Mouse (Mus musculus) layer of hippocampus, postnatal 14 days (tissue): ENCODE results near the gene Lap3. TPM values are rescaled to one million over a fixed set of nuclear protein-coding genes. Genes with fewer than 3 reads are reported as not detected.

Experiments
- DNase-seq, 2 experiments: peaks; one replicate each; pipeline ENCODE4 v3.0.0; 2021 to 2022; ENCODE audit warnings: low spot score in 2 of 2, mixed read lengths in 1 of 2
- long read RNA-seq, 2 experiments: library from polyadenylated mRNA; stranded (forward); transcript quantifications; one replicate each; pipeline ENCODE4 v2.0.0; 2021
- total RNA-seq, 2 experiments: library from RNA; stranded (reverse); gene quantifications; 2 replicates each; pipeline ENCODE4 v1.2.3; 2021

The Lap3 gene
- total RNA-seq: 10 to 100 TPM; 45.8 to 51.5 TPM
- long read RNA-seq, experiment 1, transcript Lap3-201 (13 exons, 2,267 nt): major isoform, 36 of 48 reads
- long read RNA-seq, experiment 1, partial matches to known transcripts: 8 of 48 reads
- long read RNA-seq, experiment 1, other reads (novel, unspliced or antisense): 4 of 48 reads
- long read RNA-seq, experiment 2, transcript Lap3-201 (13 exons, 2,267 nt): major isoform, 47 of 61 reads
- long read RNA-seq, experiment 2, partial matches to known transcripts: 7 of 61 reads
- long read RNA-seq, experiment 2, other reads (novel, unspliced or antisense): 7 of 61 reads

DNA sequence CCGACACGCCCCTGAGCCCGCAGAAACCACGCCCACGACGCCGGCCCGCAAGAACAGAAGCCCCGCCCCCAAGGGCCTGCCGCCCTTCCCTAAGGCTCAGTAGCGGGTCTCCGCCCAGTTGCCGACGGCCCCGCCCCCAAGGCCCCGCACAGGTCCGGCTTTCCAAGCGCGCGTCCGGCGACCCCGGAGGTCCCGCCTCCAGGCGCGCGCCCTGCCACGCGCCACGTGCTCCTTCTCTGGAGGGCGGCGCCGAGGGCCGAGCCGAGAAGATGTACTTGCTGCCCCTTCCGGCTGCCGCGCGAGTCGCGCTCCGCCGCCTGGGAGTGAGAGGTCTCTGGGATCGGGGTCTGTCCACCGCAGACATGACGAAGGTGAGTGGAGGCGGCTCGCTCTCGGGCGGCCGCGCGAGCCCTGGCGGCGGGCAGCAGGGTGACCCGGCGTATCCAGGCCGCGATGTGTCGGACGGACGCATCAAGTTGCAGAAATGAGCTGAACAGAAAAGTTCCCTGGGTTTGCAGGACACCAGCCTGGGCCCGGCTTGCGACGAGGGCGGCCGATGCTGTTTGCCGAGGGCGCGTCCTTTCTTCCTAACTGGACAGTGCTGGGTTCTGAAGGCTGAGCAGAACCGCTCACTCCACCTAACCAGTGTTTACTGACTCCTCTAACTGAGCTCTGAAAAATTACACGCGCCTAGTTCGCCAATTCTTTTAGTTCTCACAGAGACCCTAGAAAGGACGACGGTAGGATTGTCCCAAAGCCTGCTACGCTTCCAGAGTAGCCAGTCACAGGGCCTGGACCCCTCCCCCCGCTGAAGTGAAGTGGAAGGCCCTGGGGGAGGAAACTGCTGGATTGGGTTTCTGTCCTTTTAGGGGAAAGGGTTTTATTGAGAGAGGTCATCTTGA, at the start of gene Lap3:
Gene Lap3 (plus strand): TSS at position 184 of the 902 bp plus-strand sequence.
- DNase-seq: peak; percentile 95 to 98

DNA sequence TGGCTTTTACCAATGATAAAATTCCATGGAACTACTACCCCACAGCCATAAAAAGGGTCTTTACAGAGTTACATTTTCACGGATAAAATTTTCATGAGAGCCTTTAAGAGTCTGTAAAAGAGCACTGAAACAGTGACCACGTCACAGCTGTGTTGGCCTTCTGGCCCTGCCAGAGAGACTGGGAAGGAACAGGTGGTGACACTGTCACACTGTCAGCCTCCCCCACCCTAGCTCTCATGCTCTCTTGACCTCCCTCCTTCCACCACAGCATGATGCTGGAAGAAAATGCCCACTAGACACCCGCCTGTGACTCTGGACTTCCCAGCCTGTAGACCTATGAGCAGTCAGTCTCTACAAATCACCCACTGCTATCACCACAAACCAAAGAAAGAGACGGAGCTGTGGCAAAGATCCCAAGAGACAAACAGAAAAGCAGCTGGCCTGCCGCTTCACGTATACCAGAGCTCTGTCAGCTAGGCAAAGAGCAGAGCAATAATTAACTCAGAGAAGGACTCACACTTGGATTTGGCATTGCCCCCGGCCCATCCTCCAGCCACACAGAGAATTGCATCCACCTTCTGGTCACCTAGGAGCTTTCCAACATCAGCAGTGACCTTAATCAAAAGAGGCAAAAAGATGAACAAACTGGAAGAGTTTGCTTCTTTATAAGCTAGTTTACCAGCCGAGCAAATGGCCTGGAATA, 48.9 kb upstream of the Lap3 start:
- DNase-seq: no peak

DNA sequence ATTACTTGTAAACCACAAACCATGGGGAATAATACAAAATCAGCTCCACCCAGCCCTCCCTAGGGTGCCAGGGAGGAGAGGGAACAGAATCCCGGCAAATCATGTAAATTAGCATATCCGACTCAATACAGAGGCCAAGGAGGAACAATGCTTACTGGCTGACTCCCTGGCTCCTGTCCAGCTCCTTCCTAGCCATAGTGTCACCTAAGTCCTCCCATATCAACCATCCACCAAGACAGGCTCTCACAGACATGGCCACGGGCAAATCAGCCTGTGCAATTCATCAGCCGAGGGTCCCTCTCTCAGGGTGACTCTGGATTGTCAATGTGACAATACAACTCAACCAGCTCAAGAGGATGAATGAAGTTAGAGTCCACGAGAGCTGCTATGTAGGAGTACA, 44.5 kb upstream of the Lap3 start:
- DNase-seq: no peak

DNA sequence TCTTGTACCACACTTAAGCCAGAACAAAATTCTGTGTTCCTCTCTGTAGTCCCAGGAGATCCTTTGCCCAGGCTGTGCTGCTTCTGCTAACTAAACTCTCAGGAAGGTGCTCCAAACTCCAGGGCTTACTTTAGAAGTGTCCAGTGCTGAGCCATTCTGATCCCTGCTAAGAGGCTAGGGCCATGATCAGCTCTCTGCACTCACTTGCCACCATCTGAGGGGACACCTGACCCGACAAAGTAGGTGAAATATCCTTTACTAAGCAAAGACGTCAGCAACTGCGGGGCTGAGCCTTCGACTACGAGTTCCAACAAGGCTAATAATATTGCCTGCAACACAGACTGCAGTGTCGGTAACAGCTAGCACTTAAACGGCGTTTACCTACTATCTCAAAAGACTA, 44.0 kb upstream of the Lap3 start:
- no peak for DNase-seq

DNA sequence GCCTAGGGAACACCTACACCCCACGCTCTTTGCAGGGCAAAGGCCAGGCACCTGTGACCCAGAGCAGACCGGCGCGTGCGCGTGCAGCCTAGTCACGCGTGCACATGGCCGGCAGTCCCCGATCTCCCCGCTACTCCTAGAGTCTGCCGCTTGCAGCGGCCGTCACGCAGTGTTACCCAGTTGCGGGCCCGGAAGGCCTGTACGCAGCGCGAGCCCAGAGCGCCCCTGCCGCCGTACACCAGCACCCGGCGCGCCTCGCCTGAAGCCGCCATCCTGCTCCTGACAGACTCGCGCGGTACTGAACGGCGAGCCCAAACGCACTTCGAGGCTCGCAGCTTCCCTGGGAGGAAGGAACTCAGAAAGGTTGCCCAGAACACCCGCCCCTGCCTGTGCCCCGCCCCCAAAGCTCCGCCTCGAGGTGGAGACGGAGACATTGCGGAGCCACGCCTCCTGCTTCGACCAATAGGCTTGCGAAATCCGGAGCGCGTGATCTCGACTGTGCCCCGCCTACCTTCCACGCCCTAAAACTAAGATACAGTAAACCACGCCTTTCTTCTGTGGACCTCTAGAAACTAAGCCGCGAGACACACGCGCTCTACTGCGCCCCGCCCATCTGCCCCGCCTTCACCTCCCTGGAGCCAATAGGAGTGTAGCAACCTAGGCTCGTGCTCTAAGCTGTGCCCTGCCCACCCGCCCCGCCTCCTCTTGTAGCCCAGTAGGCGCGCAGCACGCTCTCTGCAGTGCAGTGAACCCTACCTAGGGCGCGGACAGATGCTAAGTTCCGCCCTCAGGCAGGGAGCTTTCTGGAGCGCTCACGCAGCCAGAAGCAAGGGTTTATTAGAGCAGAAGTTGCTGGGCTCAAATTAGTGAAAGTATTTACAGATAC, 43.1 kb upstream of the Lap3 start, which contains the start of gene Qdpr:
Gene Qdpr (minus strand): TSS at position 406 of the 886 bp plus-strand sequence.
- DNase-seq: peak; percentile 83 to 95

DNA sequence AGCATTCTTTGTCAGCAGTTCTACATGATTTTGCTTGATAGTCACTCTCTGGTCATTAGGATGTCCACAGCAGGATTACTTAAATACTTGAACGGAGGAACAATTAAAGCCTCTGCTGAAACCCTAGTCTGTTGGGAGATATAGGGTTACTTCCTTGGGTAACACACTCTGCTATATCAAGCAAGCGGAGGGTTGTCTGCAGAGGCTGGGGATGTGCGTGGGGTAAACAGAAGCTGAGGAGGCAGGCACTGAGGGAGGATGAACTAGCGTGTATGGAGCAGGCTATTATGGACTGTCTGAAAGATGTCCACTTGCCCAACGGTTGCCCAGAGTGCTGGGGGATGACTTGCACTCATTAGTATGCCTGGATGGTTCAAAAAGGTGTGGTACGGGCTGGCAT, 39.7 kb upstream of the Lap3 start, which contains the start of gene Clrn2:
Gene Clrn2 (plus strand): TSS at position 301 of the 400 bp plus-strand sequence.
- no peak for DNase-seq

DNA sequence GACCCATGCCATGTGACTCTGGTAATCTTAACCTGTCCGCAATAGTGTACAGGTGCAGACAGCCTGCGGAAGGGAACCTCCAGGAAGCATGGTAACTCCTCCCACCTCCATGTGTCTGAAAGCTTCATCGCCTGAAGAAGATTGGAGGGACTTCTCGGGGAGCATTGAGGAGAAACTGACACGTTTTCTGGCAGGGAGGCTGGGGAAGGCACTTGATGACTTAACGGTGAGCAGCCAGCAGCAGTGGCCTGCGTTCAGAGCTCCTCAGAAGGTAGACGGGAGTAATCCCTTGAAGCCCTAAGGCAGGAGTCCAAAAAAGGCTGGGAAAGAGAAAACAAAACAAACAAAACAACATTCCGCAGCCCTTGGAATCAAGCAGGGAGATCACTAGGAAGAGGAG, 38.7 kb upstream of the Lap3 start:
- no peak for DNase-seq

DNA sequence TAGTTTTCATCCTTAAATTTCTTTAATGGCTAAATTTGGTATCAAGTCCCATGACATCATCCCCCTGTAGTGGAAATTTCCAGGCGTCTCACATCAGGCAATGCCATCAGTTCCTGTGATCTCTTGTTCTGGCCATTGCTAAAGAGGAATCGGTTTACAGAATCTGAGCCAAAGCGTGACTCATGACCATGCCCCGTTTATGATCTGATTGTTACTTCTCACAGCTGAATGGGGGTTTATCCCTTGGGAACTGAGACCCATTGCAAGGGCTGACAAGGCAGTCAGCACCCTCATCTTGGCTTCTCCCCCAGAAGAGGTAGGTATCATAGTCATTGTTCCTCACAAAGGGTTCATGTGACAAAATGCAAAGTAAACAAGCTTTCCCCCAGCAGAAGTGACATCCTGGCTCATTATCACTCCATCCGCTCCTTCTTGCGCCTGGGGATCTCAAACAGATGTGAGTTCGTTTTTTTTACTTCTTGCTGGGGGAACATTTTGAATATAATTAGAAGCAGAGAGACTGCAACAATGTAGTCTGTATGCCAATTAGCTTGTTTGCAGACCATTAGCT, 20.2 kb upstream of the Lap3 start:
- no peak for DNase-seq

DNA sequence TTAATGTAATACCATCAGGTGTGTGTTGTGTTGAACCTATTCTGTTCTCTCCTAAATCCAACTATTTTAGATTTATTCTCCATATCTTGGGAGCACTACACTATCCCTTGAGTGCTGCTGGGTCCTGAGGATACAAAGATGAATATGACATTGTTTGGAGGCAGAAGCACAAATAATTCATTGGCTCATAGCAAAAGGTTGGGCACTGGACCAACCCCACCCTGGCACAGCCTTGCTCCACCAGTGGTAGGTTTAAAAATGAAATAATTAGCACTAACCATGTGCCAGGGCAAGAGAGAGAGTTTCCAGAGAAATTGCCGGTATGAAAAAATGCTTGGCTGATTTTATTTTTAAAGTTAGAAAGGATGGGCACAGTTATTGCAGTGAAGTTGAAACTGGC, 19.7 kb upstream of the Lap3 start:
- no peak for DNase-seq

DNA sequence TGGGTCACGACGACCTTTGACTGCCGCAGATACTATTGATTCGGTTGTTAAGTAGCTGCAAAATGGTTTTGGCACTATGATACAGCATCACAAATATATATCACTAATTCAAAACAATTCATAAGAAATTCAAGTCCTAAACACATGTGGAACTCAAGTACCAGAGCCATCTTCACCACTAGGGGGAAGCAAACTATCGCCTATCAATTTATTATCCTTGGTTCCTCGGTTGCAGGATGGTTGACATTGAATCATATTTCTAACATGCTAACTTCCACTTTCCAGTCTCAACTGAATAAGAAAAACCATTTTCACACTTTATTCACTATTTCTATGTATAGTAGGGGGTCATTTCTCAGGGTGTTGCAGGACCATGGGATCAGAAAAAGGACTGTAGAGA, 19.0 kb upstream of the Lap3 start:
- peak in 1 of 2 experiments; percentile 81 for DNase-seq

DNA sequence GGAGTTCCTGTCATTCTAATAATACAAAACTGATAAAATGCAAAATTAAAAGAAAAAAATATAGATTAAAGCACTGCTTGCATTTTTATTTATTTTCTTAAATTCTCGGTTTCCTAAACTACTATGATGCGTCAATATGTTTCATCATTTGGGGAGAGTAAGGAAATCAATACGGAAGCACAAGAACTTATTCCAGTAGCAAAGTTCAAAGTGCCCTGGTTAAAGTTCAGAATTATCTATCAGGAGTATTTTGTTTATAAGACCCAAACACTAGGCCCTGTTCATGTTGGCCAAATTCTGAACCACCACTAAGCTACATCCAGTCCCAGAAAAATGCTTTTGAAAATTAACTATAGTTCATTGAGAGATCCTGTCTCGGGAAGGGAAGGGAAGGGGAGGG, 18.4 kb upstream of the Lap3 start:
- DNase-seq: no peak

DNA sequence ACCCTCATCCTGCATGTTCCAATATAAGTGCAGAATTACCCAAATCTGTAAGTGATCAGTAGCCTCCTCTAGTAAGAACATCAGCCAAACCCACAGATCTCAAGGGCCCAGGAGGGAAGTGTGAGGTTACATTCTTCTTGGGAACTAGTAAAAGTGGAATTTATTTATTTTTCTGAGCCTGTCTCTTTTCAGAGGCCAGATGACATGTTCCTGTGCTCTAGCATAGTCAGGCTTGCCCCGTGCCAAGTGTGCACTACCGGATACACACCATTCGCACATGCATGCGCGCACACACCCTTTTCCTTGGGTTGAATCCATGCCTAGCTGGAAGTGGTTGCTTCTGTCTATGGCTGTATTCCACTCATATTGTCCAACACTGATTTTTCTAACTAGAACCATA, 17.4 kb upstream of the Lap3 start:
- DNase-seq: no peak

DNA sequence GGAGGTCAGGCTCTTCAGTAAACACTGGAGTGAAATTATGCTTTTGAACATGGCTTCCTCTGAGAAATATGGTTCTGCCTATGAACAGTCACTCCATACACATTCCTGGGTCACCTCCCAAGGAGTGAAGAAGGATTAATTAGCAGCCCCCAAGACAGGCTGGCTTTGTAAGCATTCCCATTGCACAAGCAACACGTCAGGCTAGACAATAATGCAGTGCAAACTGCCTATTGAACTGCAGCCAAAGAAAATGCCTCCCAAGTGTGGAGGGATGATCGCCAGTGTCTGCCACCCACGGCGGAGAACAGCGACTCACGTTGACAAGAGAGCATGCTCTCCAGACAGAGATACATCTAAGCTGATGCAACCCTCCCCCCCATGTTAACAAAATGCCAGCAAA, 16.9 kb upstream of the Lap3 start:
- peak in 1 of 2 experiments; percentile 26 for DNase-seq

DNA sequence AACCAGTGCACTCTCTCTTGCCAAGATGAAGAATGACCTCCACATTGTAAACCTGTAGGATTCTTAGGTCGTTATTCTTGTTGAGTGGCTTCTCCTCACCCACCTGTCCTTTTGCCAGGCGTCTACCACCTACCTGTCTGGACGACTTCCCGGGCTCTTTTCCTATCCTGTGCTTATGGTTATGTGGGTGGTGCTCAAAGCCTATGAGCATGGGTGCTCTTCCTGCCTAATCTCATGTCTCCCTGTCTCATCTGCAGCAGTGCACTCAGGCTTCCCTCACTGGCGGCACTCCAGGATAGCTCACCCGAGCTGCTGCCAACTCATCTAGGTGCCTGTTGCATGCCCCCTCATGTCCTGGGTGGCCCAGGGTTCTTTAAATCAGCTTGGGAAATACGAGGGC, 15.6 kb upstream of the Lap3 start:
- no peak for DNase-seq

DNA sequence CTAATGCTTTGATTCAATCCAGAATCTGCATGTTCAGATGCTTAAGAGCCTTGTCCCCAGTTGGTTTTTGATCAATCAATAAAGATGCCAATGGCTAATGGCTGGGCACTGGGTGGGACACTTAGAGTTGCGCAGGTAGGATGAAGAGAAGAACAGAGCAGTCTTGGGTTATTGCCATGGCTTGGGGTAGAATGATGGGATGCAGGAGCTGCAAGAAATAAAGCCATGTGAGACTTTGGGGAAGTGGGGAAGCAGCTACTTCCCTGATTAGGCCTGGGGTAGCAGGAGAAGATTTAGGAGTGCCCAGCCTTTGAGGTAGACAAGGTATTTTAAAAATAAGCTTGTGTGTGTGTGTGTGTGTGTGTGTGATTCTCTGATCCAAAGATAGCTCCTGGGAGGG, 13.1 kb upstream of the Lap3 start:
- DNase-seq: no peak

DNA sequence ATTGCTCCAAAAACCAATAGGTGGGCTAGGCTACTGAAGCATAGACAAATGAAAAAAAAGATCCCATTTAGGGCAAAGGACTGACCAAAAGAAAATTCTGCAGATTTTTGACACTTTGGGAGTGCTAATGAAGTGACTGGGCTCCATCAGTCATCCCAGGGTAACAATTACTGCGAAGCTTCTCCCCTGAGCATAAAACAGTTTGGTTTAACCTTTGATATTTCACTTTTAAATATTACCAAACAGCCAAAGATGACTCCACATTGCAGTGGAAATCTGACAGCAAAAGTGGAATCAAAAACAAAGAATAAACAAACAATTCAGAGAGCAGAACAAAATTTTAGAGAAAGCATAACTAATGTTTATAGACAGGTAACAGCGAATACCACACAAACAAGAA, 12.0 kb upstream of the Lap3 start:
- no peak for DNase-seq

DNA sequence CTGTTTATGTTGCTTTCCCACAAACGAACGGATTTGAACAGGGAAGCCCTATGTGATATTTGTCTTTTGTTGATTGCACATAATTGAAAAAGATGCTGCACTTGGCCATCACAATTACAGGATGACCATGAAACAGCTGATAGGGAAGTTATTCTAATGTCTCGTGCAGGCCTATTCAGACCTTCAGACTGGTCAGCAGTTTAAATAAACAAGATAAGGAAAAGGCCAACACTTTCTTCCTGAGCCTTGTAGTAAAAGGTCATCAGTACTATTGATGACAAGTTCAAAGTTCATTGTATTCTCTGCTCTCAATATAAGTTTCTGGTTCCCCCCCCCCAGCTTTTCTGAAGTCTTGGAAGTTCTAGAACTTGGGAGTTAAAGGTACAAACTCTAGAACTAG, 10.6 kb upstream of the Lap3 start:
- no peak for DNase-seq

DNA sequence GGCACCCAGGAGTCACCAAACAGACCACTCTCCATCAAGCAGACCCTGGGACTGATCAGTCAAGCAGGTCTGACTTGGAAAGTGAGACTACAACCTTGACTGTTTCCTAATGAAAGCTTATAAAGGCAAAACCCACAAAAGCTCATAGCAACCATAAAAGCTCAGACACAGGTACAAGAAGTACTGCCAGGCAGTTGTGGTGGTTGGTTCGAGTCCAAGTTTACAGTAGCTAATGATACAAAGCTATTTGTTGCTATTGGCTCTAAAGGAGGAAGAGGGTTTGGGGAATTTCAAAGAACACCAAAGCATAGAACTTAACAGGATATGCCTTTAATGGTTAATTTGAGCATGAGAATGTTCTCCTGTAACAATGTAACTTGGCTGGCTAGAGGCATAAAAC, 9.5 kb upstream of the Lap3 start:
- no peak for DNase-seq

DNA sequence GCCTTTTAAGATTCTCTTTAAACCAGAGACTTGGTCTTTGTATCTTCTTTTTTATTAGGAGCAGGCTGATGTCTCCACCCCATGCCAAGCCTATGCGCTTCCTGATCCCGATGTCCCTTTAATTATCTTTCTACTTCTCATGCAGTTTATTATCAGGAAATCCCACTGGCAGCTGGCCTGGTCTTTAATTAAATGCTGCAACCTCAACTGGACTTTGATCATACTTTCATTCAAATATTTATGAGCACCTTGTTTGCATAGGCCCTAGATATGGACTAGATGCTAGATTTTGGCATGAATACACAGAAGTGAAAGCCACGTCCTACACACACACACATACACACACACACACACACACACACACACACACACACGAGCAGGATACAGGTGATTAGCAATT, 1.4 kb upstream of the Lap3 start:
- no peak for DNase-seq

DNA sequence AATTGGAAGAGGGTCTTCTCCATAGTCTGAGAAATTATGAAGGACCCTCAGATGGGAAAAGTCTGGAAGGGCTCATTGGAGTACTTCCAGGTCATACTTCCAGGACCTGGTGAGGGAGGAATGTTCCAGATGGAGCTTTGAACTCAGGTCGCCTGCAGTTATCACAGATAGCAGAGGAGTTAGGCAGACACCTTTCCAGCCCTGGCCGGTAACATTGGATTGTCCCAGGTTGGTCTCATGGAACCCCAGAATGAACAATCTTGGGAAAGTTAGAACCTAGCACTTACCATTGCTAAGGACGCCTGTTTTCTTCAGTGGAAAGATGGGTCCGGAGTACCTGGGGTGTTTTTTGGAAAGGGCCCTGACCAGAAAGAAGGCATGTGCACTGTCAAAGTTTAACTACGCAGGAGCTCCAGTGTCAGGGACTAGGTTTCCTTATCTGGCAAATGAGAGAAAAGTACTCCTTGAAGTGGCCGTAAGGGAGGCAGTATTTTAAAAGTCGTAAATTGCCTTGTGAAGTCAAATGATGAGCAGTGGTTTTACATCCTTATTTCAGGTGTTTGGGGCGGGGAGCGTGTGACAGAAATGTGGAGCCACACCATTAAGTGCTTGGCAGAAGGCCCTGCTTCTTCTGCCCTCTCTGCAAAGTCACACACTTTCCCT, 1.1 kb downstream of the Lap3 start:
- no peak for DNase-seq
